Mouse (Mus musculus) CD8-positive naive resting alpha-beta T cell, adult 57 days (primary cell): ENCODE data around the gene Fam131c. TPM values are rescaled to one million over a fixed set of nuclear protein-coding genes. Genes with fewer than 3 reads are reported as not detected.

Source experiments
- total RNA-seq: library from RNA; stranded (reverse); gene quantifications from one replicate; pipeline ENCODE4 v1.2.4, GENCODE M21; 2023

Gene Fam131c
- total RNA-seq, result not detected

DNA sequence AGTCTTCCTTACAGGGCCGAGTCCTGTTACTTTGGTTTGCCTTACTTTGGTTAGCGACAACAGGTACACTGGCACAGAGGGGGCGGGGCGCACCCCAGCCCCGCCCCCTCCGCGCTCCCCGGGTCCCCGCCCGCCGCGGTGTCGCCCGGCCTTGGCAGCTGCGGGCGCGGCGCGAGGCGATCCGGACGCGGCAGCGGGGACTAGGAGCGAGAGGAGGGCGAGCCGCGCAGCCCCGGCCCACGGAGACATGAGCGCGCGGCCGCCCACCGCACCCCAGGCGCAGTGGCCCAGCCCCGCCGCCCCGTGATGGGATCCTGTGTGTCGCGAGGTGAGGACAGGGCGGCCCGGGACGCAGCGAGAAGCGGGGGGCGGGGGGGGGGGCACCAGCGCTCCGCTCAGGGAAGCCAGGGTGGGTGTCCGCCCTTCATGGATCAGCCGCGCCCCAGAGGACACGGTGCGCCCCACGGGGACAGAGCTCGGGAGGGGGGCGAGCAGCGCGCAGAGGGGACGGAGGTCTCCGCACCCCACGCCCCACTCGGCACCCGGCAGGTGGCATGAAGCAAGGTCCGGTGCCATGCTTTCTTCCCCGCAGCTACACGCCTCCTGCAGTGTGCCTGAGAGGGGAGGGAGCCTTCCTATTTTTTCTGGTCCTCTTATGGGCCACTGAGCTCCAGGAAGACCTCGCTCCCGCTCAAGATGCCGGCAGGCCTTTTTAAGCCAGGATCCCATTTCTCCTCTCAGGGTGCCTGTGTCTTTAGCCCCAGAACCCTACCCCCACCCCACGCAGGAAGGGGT lies at the start of gene Fam131c:
TSS of gene Fam131c (plus strand) at position 224 of the 795 bp plus-strand sequence.

DNA sequence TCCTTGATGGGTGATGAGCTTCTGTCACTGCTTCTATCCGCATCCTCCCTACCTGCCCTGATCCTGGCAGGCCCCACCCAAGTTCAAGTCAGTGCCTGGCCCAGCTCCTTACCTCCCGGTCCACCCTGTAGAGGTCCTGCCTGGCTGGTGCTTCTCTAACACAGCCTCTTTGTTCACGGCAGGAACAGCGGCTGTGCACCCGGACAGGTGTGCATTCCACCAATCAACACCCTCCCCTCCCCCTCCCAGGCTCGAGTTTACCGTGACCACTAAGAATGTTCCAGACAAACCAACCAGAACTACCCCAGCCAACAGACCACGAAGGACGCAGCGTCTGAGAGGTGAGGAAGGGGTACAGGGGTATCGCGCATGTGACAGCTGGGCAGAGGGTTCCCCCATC lies 30.5 kb downstream of the Fam131c start, which contains the start of gene Clcnka:
TSS of gene Clcnka (minus strand) at position 180 of the 400 bp plus-strand sequence.

DNA sequence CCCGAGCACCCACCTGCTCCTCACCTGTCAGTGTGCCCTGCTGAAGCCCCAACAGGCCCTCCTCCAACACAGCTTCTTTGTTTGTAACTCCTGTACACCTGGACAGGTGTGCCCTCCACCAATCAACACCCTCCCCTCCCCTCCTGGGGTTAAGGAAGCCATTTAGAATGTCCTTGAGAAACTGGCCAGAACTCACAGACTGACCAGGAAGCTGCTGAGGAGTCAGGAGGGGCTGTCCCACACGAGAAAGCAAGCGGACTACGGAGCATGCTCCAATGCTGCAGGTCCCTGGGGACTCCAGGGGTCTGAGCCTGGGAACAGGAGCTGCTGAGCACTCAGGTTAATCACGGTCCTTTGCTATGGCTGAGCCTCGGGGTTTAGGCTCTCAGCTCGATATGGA lies 47.9 kb downstream of the Fam131c start, which contains the start of gene Clcnkb:
TSS of gene Clcnkb (minus strand) at position 91 of the 400 bp plus-strand sequence.

DNA sequence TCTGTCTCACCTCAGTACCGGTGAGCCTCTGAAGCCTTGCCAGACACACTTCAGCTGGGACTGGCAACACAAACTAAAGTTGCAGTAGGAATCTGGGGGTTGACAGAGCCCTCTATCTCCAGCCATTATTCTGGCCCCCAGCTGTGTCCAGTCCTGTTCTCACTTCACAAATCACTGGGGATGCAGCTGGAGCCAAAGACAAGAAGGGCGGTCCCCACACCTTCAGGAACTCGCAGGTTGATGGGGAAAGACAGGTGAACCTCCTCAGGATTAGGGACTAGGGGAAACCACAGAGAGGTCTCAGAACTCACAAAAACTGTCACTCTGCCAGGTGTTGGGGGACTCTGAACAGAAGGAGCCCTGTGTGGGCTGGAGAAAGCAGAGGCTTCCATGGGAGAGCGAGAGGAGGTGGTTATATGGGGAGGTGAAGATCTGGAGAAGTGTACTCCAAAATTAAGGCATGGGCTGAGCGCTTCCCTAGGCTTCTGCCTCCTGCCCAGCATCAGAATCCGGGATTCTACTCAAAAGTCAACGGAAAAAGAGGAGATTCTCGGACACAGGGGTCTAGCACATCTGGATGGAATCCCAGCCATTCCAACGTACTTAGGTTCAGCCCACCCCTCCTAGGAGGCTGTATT lies 52.3 kb downstream of the Fam131c start, which contains the start of gene Hspb7:
TSS of gene Hspb7 (plus strand) at position 588 of the 638 bp plus-strand sequence.

Other genes with a start within 250 kb of the Fam131c start
- 97.7 TPM for gene Szrd1, start 228.4 kb upstream of the Fam131c start, total RNA-seq
- gene Fbxo42, start 220.3 kb upstream of the Fam131c start, total RNA-seq, result 21.5 TPM
- gene Rsg1, start 154.3 kb upstream of the Fam131c start, total RNA-seq, result 2.3 TPM
- gene Arhgef19, start 128.7 kb upstream of the Fam131c start, total RNA-seq, result not detected
- 1.2 TPM for gene Epha2, start 67.0 kb upstream of the Fam131c start, total RNA-seq
- not detected for gene Clcnka, start 30.5 kb downstream of the Fam131c start, total RNA-seq
- not detected for gene Clcnkb, start 47.8 kb downstream of the Fam131c start, total RNA-seq
- not detected for gene Hspb7, start 52.6 kb downstream of the Fam131c start, total RNA-seq
- not detected for gene Srarp, start 67.9 kb downstream of the Fam131c start, total RNA-seq
- 40.0 TPM for gene Zbtb17, start 76.4 kb downstream of the Fam131c start, total RNA-seq
- gene Spen, start 170.4 kb downstream of the Fam131c start, total RNA-seq, result 55.5 TPM
- gene Fblim1, start 237.9 kb downstream of the Fam131c start, total RNA-seq, result not detected